Mouse (Mus musculus) limb, embryonic 11.5 days (tissue): ENCODE results near the gene Sar1a. TPM values are rescaled to one million over a fixed set of nuclear protein-coding genes. Genes with fewer than 3 reads are reported as not detected.

Source experiments
- ATAC-seq: fragments of 200-750 bp; cut with Nextera tagmentation; 2 replicates; pipeline ENCODE4 v1.8.0; 2017; ENCODE audit warnings: low read depth; ENCODE audit not compliant: insufficient number of reproducible peaks, low FRiP score, low TSS enrichment
- DNase-seq: peaks from one replicate; pipeline ENCODE4 v3.0.0-alpha.2; 2015; ENCODE audit warnings: low spot score
- H3K27ac ChIP-seq: fragments of 300-500 bp; sonication (generic); replicated peaks from 2 replicates; pipeline ENCODE4 v1.5.1; 2014; ENCODE audit warnings: low read depth, mild to moderate bottlenecking, low read length
- H3K27me3 ChIP-seq: fragments of 300-500 bp; sonication (generic); 2 replicates; pipeline ENCODE4 v1.6.1; 2014; ENCODE audit warnings: mild to moderate bottlenecking, low read length, mixed read lengths; ENCODE audit not compliant: control insufficient read depth, insufficient read depth
- H3K36me3 ChIP-seq: fragments of 300-500 bp; sonication (generic); 2 replicates; pipeline ENCODE4 v1.6.1; 2014; ENCODE audit warnings: mild to moderate bottlenecking, low read length, moderate library complexity, mixed read lengths; ENCODE audit not compliant: control insufficient read depth, insufficient read depth
- H3K4me1 ChIP-seq: fragments of 300-500 bp; sonication (generic); 2 replicates; pipeline ENCODE4 v1.6.1; 2014; ENCODE audit warnings: low read length, mixed read lengths; ENCODE audit not compliant: control insufficient read depth, insufficient read depth
- H3K4me2 ChIP-seq: fragments of 300-500 bp; sonication (generic); 2 replicates; pipeline ENCODE4 v1.6.1; 2014; ENCODE audit warnings: low read depth, mild to moderate bottlenecking, moderate library complexity; ENCODE audit not compliant: severe bottlenecking
- H3K4me3 ChIP-seq: fragments of 300-500 bp; sonication (generic); 2 replicates; pipeline ENCODE4 v1.5.1; 2014; ENCODE audit warnings: low read depth, low read length
- H3K9ac ChIP-seq: fragments of 300-500 bp; sonication (generic); 2 replicates; pipeline ENCODE4 v1.6.1; 2014; ENCODE audit warnings: mild to moderate bottlenecking, low read length
- H3K9me3 ChIP-seq: fragments of 300-500 bp; sonication (generic); 2 replicates; pipeline ENCODE4 v1.6.1; 2016; ENCODE audit warnings: low read length; ENCODE audit not compliant: control insufficient read depth
- WGBS: fragments of 180-500 bp; shearing (Covaris S2); extraction: QIAGEN DNeasy Blood & Tissue Kit; methylation state at CpG from one replicate; pipeline ENCODE4 v1.1.7; 2014; 5-methylcytosine and 5-hydroxymethylcytosine counted together
- polyA plus RNA-seq: library from polyadenylated mRNA; unstranded; fragments of >200 nt; fragmentation: Nextera tagmentation; extraction: Ambion mirVana; gene quantifications from 2 replicates; pipeline ENCODE4 v1.2.1, GENCODE M21; 2014

The Sar1a gene
- polyA plus RNA-seq, 1 experiment from 2014 or later = 250 TPM

DNA sequence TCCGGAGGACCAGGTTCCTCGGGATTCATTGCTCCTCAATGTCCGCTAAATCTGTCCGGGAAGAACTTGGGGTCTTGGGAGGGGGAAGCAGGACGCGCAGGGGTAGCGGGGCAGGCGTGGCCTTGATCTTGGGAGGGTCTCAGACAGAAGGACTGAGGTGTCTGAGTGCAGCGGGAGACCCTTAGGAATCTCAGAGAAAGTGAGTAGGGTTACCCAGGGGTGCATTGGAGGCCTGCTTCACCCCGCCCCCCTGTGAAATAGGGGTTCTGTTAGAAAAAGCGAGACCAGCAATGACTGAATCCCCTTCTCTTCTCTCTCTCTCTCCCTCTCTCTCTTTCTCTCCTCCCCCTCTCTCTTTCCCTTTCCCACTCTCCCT, 35.4 kb downstream of the Sar1a start:
- Histone ChIP-seq H3K9ac (peak overlapping the region; percentile 17; the same call in 1 of the 2 replicates), H3K36me3 (no peaks in the 10 kb centered on the region), H3K4me3 (peak overlapping the region; percentile 61), H3K9me3 (no peaks in the 10 kb centered on the region), H3K4me1 (peaks cover 5% of the 10 kb centered on the region; the same call in 1 of the 2 replicates), H3K27ac (no peak overlapping the region), H3K4me2 (peak overlapping the region; percentile 79), H3K27me3 (no peaks in the 10 kb centered on the region)
- 4% methylated on average over 11 of the region's 11 CpGs for WGBS
- ATAC-seq (no peak), DNase-seq (no peak)

DNA sequence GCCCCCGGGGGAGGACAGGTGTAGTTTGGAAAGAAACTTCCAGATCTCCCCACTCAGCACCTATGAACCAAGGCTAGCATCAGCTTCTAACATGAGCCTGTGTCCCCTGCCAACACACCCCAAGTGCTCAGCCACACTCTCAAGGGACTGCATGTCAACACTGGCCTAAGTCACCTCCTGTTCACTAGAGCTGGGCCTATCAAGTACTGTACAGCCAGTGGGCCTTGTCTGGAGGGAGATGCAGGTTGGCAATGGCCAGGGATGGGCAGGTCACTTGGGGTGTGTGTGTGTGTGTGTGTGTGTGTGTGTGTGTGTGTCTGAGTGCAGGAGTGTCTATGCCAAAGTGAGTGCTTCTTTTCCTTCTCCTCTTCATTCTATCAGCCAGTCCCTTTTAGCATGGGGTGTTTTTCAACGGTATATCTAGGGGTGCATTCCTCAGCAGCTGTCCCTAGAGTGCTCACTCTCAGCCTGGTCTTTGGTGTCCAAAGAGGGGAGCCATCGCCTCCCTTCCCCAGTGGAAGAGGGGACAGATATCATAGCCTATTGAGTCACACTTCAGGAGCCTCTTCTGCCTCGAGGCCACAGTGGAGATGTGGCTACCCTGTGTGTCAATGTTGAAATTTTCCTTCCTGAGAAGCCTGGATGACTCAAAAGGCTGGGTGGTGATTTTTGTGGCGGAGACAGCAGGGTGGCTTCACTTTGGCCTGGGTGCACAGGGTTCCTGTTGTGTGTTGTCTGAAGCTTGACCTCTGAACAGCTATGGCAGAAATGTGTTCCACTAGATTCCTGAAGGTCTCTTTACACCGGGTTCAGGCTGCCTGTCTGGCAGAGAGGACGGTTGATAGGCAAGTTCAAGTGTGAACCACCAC, 36.1 kb downstream of the Sar1a start:
- WGBS = 78% methylated on average over 7 of the region's 7 CpGs
- H3K9me3 ChIP-seq = no peaks in the 10 kb centered on the region
- H3K27ac ChIP-seq = no peak overlapping the region
- peak overlapping the region; percentile 79; the same call in 1 of the 2 replicates for H3K4me2 ChIP-seq
- no peak for DNase-seq
- no peak overlapping the region for H3K9ac ChIP-seq
- H3K4me3 ChIP-seq = no peak overlapping the region
- H3K27me3 ChIP-seq = no peaks in the 10 kb centered on the region
- H3K4me1 ChIP-seq = peaks cover 5% of the 10 kb centered on the region; the same call in 1 of the 2 replicates
- H3K36me3 ChIP-seq = no peaks in the 10 kb centered on the region
- no peak for ATAC-seq

DNA sequence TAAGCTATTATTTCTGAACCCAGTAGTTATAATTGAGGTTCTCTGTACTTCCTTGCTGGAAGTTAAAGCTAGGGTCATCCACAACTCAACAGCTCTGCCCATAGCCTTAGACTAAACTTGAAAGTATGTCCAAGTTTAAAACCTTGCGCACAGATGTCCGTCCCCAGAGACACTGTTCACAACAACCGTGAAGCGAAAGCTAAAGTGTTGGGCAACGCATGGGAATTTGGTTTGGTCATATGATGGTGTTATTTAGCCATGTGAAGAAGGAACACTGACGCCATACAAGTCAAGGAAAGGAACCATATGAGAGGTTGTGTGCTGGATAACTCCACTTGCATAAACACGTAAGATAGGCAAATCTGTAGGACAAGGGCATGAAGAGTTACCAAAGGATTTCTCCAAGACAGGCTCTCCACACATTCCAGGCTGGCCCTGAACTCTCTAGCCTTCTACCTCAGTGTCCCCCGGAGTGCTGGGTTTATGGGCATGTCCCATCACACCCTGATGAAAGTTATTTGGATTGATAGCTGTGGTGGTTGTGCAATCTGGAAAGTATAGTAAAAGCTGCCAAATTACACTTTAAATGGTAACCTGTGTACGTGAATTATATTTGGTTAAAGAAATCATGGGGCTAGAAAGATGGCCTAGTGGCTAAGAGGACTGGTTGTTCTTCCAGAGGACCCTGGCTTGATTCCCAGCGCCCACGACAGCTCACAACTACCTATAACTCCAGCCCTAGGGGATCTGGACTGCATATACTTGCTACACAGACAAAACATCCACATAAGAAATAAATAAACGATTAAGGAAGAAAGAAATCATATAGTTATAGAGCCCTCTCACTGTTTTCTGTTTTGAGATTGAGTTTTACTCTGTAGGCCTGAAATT, 37.6 kb downstream of the Sar1a start:
- ATAC-seq = no peak
- no peak overlapping the region for H3K27ac ChIP-seq
- peaks cover 5% of the 10 kb centered on the region; the same call in 1 of the 2 replicates for H3K4me1 ChIP-seq
- no peaks in the 10 kb centered on the region for H3K9me3 ChIP-seq
- no peak for DNase-seq
- 90% methylated on average over 12 of the region's 12 CpGs for WGBS
- no peak overlapping the region for H3K9ac ChIP-seq
- H3K4me2 ChIP-seq = no peak overlapping the region
- H3K36me3 ChIP-seq = no peaks in the 10 kb centered on the region
- no peak overlapping the region for H3K4me3 ChIP-seq
- no peaks in the 10 kb centered on the region for H3K27me3 ChIP-seq

DNA sequence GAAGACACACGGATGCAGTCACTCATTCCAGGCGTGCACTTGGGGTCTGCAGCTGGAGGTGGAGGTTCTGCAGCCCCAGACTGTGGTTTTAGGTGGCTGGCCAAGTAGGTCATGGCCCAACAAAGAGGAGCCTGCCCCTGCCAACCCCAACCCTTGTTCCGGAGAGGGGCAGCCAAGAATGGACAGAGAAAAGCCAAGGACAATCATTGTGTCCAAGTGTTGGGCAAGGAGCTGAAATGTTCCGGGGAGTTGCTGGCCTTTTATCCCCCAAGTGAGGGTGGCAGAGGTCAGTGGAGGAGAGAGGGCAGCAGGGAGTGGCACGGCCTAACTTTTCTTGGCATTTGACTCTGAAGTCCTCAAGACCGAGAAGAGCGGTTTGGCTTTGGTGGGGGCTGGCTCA, 40.2 kb downstream of the Sar1a start:
- 91% methylated on average over 7 of the region's 7 CpGs for WGBS
- ATAC-seq (no peak), DNase-seq (no peak)
- Histone ChIP-seq H3K27me3 (no peaks in the 10 kb centered on the region), H3K36me3 (no peaks in the 10 kb centered on the region), H3K9ac (no peak overlapping the region), H3K9me3 (no peaks in the 10 kb centered on the region), H3K4me2 (no peak overlapping the region), H3K4me1 (peaks cover 2% of the 10 kb centered on the region; the same call in 1 of the 2 replicates), H3K4me3 (no peak overlapping the region), H3K27ac (no peak overlapping the region)

DNA sequence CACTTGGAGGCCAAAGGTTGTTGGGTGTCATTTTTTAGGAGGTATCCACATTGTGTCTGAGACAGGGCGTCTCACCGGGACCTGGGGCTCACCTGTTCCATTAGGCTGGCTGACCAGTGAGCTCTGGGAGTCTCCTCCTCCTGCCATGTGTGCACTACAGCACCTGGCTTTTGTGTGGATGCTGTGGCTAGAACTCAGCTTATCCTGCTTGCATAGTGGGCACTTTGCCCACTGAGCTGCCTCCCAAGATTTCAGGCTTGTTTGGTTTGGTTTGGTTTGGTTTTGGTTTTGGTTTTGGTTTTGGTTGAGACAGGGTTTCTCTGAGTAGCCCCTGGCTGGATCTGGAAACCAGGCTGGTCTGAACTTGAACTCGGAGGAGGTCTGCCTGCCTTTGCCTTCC, 42.1 kb downstream of the Sar1a start:
- no peak overlapping the region for H3K4me3 ChIP-seq
- no peaks in the 10 kb centered on the region for H3K9me3 ChIP-seq
- ATAC-seq (no peak), DNase-seq (no peak)
- H3K27me3 ChIP-seq = no peaks in the 10 kb centered on the region
- H3K9ac ChIP-seq = no peak overlapping the region
- no peak overlapping the region for H3K27ac ChIP-seq
- H3K4me2 ChIP-seq = no peak overlapping the region
- 89% methylated on average over 3 of the region's 3 CpGs for WGBS
- no peaks in the 10 kb centered on the region for H3K4me1 ChIP-seq
- H3K36me3 ChIP-seq = no peaks in the 10 kb centered on the region

DNA sequence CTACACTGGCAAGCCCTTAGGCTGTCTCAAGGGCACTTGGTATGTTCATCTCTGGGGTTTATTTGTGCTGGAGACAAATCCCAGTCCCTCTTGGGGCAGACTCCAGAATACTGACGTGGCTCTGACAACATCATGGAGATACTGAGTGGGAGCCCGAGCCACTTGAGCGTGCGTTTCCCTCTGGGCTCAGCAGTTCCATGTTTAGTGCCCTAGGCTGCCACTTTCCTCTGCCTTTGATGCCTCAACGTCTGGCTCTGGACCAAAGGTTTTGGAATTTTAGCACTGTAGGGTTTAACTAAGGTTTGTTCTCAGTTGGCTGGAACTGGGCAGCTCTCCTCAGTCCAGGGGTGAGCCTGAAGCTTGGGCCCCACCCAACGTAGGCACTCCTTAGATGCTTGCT, 43.2 kb downstream of the Sar1a start:
- 76% methylated on average over 6 of the region's 6 CpGs for WGBS

DNA sequence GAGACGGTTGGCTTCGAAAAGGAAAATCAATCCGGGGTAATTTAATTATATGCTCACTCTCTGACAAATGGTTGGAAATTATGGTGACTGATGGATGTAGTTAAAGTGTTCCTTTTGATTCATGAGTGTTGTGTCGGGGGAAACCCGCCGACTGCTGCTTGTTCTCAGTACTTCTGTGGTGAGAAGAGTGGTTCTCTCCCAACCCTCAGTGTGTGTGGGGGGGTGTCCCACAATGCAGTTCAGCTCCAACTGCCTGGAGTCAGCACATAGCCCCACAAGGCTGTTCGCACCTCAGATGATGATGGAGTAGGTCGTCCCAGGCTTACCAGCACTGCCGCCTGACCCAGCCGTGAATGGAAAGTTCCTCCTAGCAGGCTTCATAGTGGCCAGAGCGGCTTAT, 49.1 kb downstream of the Sar1a start:
- Histone ChIP-seq H3K27ac (no peak overlapping the region), H3K4me3 (no peak overlapping the region), H3K4me1 (no peaks in the 10 kb centered on the region), H3K36me3 (no peaks in the 10 kb centered on the region), H3K4me2 (no peak overlapping the region), H3K9me3 (no peaks in the 10 kb centered on the region), H3K27me3 (no peaks in the 10 kb centered on the region), H3K9ac (no peak overlapping the region)
- DNase-seq (no peak), ATAC-seq (no peak)
- WGBS = 32% methylated on average over 11 of the region's 11 CpGs

More for the DNA sequence above, 43.2 kb downstream of the Sar1a start:
- no peak overlapping the region for H3K9ac ChIP-seq
- no peak overlapping the region for H3K4me2 ChIP-seq
- no peaks in the 10 kb centered on the region for H3K27me3 ChIP-seq
- H3K4me3 ChIP-seq = no peak overlapping the region
- H3K27ac ChIP-seq = no peak overlapping the region
- DNase-seq = no peak
- no peaks in the 10 kb centered on the region for H3K4me1 ChIP-seq
- H3K9me3 ChIP-seq = no peaks in the 10 kb centered on the region
- no peaks in the 10 kb centered on the region for H3K36me3 ChIP-seq
- ATAC-seq = no peak

DNA sequence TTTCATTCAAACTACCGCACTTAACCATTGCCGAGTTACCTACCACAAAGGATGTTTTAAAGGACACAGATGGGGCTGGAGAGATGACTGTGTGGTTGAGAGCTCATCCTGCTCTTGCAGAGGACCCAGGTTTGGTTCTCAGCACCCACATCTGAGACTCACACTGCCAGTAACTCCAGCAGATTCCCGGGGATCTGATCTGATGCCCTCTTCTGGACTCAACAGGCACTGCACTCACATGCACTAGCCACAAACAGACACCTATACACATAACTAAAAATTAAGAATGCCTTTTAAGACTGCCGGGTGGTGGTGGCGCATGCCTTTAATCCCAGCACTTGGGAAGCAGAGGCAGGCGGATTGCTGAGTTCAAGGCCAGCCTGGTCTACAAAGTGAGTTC, 50.1 kb downstream of the Sar1a start:
- no peak overlapping the region for H3K27ac ChIP-seq
- H3K4me3 ChIP-seq = no peak overlapping the region
- H3K36me3 ChIP-seq = no peaks in the 10 kb centered on the region
- DNase-seq (no peak), ATAC-seq (no peak)
- no peaks in the 10 kb centered on the region for H3K4me1 ChIP-seq
- H3K9me3 ChIP-seq = no peaks in the 10 kb centered on the region
- no peak overlapping the region for H3K4me2 ChIP-seq
- no peak overlapping the region for H3K9ac ChIP-seq
- H3K27me3 ChIP-seq = no peaks in the 10 kb centered on the region
- WGBS = 95% methylated on average over 6 of the region's 6 CpGs
